Mouse (Mus musculus): Measurements from ENCODE around the gene Trak2. TPM values are rescaled to one million over a fixed set of nuclear protein-coding genes. Genes with fewer than 3 reads are reported as not detected.
"Not testable (repeated sequence)": the region's sequence is repeated elsewhere in the genome, so short reads cannot be mapped to it uniquely, and the experiment has no call there.

Gene Trak2
- polyA plus RNA-seq, 1 experiment from 2014 or later: 20.4 TPM

- ATAC-seq (ENCODE audit: low FRiP score, low read depth): no peak
- H3K36me3 ChIP-seq: peaks cover 72% of the 10 kb centered on the region
- no peaks in the 10 kb centered on the region for H3K9me3 ChIP-seq
- no peaks in the 10 kb centered on the region for H3K27me3 ChIP-seq
- 94% methylated on average over 12 of the region's 12 CpGs for WGBS
- H3K9ac ChIP-seq (replicated peaks): no peak overlapping the region
- H3K4me2 ChIP-seq (replicated peaks): no peak overlapping the region
- no peak overlapping the region for H3K27ac ChIP-seq (replicated peaks)
- H3K4me1 ChIP-seq: no peaks in the 10 kb centered on the region
- H3K4me3 ChIP-seq: no peak overlapping the region
Observed at GRCm38 (mm10) chr1:58909636-58910272, 63.5 kb downstream of the Trak2 start.

DNA sequence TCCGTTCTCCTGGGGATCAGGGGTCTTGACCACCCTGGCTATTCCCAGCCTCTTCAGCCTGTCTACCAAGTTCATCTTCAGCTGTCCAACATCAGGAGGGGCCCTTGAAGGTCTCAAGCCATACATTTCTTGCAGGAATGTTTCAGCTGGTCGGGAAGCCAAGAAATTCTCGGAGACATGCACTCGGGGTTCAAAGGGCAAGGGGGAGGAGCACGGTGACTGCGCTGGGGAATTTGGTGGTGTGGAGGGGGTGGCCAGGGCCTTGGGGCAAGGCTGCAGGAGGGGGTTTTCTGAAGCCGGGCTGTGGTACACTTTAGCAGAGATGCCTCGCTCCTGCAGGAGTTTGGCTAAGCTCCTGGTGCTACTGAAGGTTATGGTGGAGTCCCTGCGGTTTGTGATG, 69.5 kb downstream of the Trak2 start:
- no peak overlapping the region for H3K9ac ChIP-seq (replicated peaks)
- peaks cover 49% of the 10 kb centered on the region for H3K36me3 ChIP-seq
- 79% methylated on average over 9 of the region's 9 CpGs for WGBS

DNA sequence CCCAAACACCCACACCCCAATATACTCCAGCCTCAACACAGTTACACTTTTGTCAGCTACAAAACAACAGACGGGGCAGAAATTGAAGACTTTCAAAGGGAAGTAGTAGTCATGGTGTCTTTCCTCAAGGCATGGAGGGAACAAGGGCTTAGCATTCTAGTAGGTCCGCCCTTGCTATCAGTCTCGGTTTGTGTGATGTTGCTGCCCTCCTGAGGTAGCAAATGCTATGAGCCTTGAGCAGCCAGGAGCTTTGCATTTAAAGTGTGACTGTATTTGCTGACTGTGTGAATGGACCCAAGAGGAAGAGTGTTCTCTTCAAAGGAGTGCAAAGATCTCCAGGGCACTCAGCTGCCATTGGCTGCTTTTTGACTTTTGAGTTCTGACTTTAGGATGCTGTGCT, 75.7 kb downstream of the Trak2 start:
- not testable (repeated sequence) for ATAC-seq (ENCODE audit: low FRiP score, low read depth); H3K36me3 ChIP-seq; H3K9ac ChIP-seq (replicated peaks); H3K9me3 ChIP-seq; H3K27me3 ChIP-seq; H3K27ac ChIP-seq (replicated peaks); H3K4me2 ChIP-seq (replicated peaks); H3K4me3 ChIP-seq; H3K4me1 ChIP-seq
- 32% methylated on average over 3 of the region's 3 CpGs for WGBS

More for the DNA sequence above, 69.5 kb downstream of the Trak2 start:
- Histone ChIP-seq H3K4me1 (no peaks in the 10 kb centered on the region), H3K27me3 (no peaks in the 10 kb centered on the region), H3K4me3 (no peak overlapping the region), H3K27ac (replicated peaks) (no peak overlapping the region), H3K9me3 (no peaks in the 10 kb centered on the region), H3K4me2 (replicated peaks) (no peak overlapping the region)
- ATAC-seq (ENCODE audit: low FRiP score, low read depth): no peak

GRCm38 (mm10) chr1:58892386-58892785, 80.8 kb downstream of the Trak2 start:
- not testable (repeated sequence) for H3K4me1 ChIP-seq; H3K36me3 ChIP-seq; H3K4me3 ChIP-seq; H3K9me3 ChIP-seq; H3K4me2 ChIP-seq (replicated peaks); H3K27me3 ChIP-seq; ATAC-seq (ENCODE audit: low FRiP score, low read depth); H3K27ac ChIP-seq (replicated peaks); H3K9ac ChIP-seq (replicated peaks)
- 82% methylated on average over 7 of the region's 8 CpGs for WGBS

DNA sequence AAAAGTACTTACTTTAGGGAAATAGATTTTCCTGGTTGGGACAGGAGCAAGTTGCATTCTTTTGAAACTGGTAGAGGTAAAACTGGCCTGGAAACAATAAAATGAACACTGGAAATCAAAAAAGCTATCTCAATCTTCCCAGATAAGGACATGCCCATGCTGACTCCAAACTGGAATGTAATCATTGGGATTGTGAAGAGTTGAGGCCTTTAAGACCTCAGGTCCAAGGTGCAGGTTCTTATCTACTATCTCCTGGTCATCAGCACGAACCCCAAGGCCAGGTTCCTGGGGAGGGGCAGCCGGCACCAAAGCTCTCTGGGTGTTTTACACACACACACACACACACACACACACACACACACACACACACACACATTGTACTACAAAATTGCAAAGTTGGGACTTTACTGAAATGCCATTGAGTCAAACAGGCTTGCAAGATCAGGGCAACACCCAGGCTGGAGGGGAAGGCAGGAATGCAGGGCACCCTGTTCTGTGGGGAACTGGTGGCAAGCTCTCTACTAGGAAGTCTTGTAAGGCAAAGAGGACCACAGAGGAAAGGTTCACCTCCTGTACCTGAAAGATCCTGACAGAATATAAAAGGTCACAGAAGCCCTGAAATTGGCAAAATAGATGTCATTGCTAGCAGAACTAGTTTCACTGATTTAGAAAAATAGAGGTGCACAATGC, 81.6 kb downstream of the Trak2 start:
- H3K9ac ChIP-seq (replicated peaks); H3K4me3 ChIP-seq; H3K9me3 ChIP-seq; H3K36me3 ChIP-seq; H3K27ac ChIP-seq (replicated peaks); H3K4me2 ChIP-seq (replicated peaks); H3K4me1 ChIP-seq; ATAC-seq (ENCODE audit: low FRiP score, low read depth); H3K27me3 ChIP-seq: not testable (repeated sequence)
- WGBS: 75% methylated on average over 2 of the region's 2 CpGs

DNA sequence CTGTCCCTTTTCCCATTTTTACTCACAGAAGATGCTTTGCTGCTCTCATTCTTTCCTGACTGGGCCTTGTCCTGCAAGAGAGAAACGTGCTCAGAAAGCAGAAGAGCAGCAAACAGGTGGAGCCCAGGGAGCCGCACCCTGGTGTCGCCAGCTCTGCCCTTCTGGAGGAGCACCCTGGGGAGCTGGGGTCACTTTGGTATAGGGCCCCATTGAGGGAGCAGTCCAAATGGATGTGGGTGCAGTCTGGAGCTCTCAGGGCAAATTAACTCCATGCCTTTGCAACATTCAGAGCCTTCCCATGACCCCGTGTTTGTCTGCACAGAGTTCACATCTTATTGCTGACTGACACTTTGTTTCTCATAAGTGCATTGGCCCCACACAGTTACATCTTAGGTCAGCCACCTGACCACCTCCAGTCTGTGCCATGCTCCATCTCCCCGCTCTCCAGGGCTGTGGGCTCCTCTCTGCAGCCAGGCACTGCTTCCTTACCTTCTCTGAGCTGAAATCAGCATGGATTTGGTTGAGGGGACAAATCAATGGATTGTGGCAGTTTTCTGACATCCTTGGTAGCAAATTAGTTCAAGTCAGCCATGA, 82.4 kb downstream of the Trak2 start:
- H3K27ac ChIP-seq (replicated peaks); H3K9me3 ChIP-seq; H3K27me3 ChIP-seq; H3K4me2 ChIP-seq (replicated peaks); H3K36me3 ChIP-seq; H3K4me3 ChIP-seq; ATAC-seq (ENCODE audit: low FRiP score, low read depth); H3K4me1 ChIP-seq; H3K9ac ChIP-seq (replicated peaks): not testable (repeated sequence)
- 77% methylated on average over 4 of the region's 5 CpGs for WGBS

- Histone ChIP-seq H3K9me3 (no peaks in the 10 kb centered on the region), H3K9ac (replicated peaks) (no peak overlapping the region), H3K4me1 (no peaks in the 10 kb centered on the region), H3K4me2 (replicated peaks) (no peak overlapping the region), H3K27ac (replicated peaks) (no peak overlapping the region), H3K4me3 (no peak overlapping the region), H3K27me3 (no peaks in the 10 kb centered on the region), H3K36me3 (no peaks in the 10 kb centered on the region)
- WGBS: 71% methylated on average over 5 of the region's 5 CpGs
- no peak for ATAC-seq (ENCODE audit: low FRiP score, low read depth)
Observed at GRCm38 (mm10) chr1:58889826-58890546, 83.2 kb downstream of the Trak2 start.

- WGBS: 76% methylated on average over 4 of the region's 4 CpGs
- Histone ChIP-seq H3K4me2 (replicated peaks) (no peak overlapping the region), H3K27me3 (no peaks in the 10 kb centered on the region), H3K4me3 (no peak overlapping the region), H3K4me1 (no peaks in the 10 kb centered on the region), H3K9ac (replicated peaks) (no peak overlapping the region), H3K9me3 (no peaks in the 10 kb centered on the region), H3K27ac (replicated peaks) (no peak overlapping the region), H3K36me3 (no peaks in the 10 kb centered on the region)
- no peak for ATAC-seq (ENCODE audit: low FRiP score, low read depth)
Observed at GRCm38 (mm10) chr1:58885646-58886045, 87.6 kb downstream of the Trak2 start.

DNA sequence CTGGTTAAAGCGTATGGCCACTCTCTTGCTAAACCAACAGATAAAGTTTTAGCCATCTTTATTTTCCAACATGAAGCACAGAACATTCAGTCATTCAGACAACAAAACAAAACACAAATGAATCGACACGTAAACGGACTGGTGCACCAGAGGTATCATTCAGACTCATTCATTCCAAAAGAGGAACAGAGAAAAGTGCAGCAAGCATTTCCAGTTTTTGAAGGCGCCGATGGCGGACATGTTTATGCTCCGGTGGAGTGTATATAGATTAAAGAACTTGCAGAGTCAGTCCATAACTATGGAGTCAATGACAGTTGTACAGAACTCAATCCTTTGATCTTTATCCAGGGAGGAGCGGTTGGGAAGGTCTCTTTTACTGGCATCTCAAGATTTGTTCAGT, 90.0 kb downstream of the Trak2 start:
- not testable (repeated sequence) for H3K4me2 ChIP-seq (replicated peaks); ATAC-seq (ENCODE audit: low FRiP score, low read depth); H3K4me3 ChIP-seq; H3K36me3 ChIP-seq; H3K9me3 ChIP-seq; H3K9ac ChIP-seq (replicated peaks); H3K4me1 ChIP-seq; H3K27ac ChIP-seq (replicated peaks); H3K27me3 ChIP-seq
- 86% methylated on average over 9 of the region's 9 CpGs for whole genome bisulfite sequencing

DNA sequence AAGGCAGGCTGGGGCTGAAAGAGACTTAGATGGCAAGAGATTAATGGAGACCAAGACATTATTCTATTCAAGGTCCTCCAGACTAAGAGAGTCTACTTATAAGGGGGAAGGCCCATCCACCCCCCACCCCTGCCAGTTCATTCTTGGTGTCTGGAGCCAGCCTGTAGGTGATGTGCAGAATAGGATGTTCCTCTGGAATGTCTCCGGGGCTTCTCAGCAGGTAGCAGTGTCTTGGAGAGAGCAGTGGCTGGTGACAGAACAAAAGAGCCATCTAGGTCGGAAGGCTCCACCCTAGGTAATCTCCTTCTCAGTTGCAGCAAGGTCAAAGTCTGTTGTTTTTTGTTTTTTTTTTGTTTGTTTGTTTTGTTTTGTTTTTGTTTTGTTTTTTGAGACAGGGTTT, 93.9 kb downstream of the Trak2 start:
- H3K27ac ChIP-seq (replicated peaks); ATAC-seq (ENCODE audit: low FRiP score, low read depth); H3K4me1 ChIP-seq; H3K27me3 ChIP-seq; H3K4me3 ChIP-seq; H3K9ac ChIP-seq (replicated peaks); H3K9me3 ChIP-seq; H3K4me2 ChIP-seq (replicated peaks); H3K36me3 ChIP-seq: not testable (repeated sequence)
- WGBS: 86% methylated on average over 2 of the region's 2 CpGs

DNA sequence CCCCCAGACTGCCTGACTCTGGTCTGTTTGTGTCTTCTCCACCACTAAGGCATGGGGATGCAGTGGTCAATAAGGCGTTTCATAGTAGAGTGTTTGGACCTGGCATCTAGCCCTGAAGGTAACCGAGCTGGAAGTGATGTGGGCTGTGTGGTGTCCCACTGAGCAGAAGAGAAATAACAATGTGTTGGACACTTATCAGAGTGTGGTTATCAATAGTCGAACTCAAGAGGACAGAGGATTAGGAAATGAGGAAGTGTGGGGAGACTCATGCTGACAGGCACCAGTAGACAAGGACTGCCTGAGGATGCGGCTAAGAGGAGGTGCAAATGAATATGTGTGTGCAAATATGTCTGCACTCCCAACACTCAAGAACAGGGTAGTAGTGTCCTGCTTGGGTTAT, 96.7 kb downstream of the Trak2 start:
- H3K27me3 ChIP-seq; H3K9me3 ChIP-seq; H3K27ac ChIP-seq (replicated peaks); H3K36me3 ChIP-seq; H3K9ac ChIP-seq (replicated peaks); H3K4me1 ChIP-seq; H3K4me3 ChIP-seq; ATAC-seq (ENCODE audit: low FRiP score, low read depth); H3K4me2 ChIP-seq (replicated peaks): not testable (repeated sequence)
- WGBS: 90% methylated on average over 4 of the region's 4 CpGs

- H3K9me3 ChIP-seq; H3K4me3 ChIP-seq; H3K4me1 ChIP-seq; H3K27me3 ChIP-seq; H3K4me2 ChIP-seq (replicated peaks); H3K27ac ChIP-seq (replicated peaks); H3K36me3 ChIP-seq; H3K9ac ChIP-seq (replicated peaks); ATAC-seq (ENCODE audit: low FRiP score, low read depth): not testable (repeated sequence)
- WGBS: 79% methylated on average over 3 of the region's 3 CpGs
Observed at GRCm38 (mm10) chr1:58860586-58860985, 112.6 kb downstream of the Trak2 start.
